Mouse (Mus musculus) embryonic facial prominence, embryonic 15.5 days (tissue): ENCODE measurements around the gene Gpbar1. TPM values are rescaled to one million over a fixed set of nuclear protein-coding genes. Genes with fewer than 3 reads are reported as not detected.

Experiments used
- ATAC-seq: fragments of 200-750 bp; cut with Nextera tagmentation; 2 replicates; pipeline ENCODE4 v1.8.0; 2017; ENCODE audit warnings: low read depth, moderate TSS enrichment; ENCODE audit not compliant: insufficient number of reproducible peaks, low FRiP score, low TSS enrichment
- H3K27ac ChIP-seq: fragments of 300-500 bp; sonication (generic); replicated peaks from 2 replicates; pipeline ENCODE4 v1.5.1; 2015; ENCODE audit warnings: mild to moderate bottlenecking, inconsistent platforms
- H3K27me3 ChIP-seq: fragments of 300-500 bp; sonication (generic); 2 replicates; pipeline ENCODE4 v1.6.1; 2015; ENCODE audit warnings: inconsistent platforms
- H3K36me3 ChIP-seq: fragments of 300-500 bp; sonication (generic); 2 replicates; pipeline ENCODE4 v1.6.1; 2015; ENCODE audit warnings: mild to moderate bottlenecking, inconsistent platforms
- H3K4me1 ChIP-seq: fragments of 300-500 bp; sonication (generic); 2 replicates; pipeline ENCODE4 v1.6.1; 2015; ENCODE audit warnings: inconsistent platforms
- H3K4me2 ChIP-seq: fragments of 300-500 bp; sonication (generic); replicated peaks from 2 replicates; pipeline ENCODE4 v1.6.1; 2015; ENCODE audit warnings: mild to moderate bottlenecking, inconsistent platforms
- H3K4me3 ChIP-seq: fragments of 300-500 bp; sonication (generic); replicated peaks from 2 replicates; pipeline ENCODE4 v1.5.1; 2015; ENCODE audit warnings: mild to moderate bottlenecking, inconsistent platforms
- H3K9ac ChIP-seq: fragments of 300-500 bp; sonication (generic); 2 replicates; pipeline ENCODE4 v1.6.1; 2015; ENCODE audit warnings: inconsistent platforms
- H3K9me3 ChIP-seq: fragments of 300-500 bp; sonication (generic); replicated peaks from 2 replicates; pipeline ENCODE4 v1.6.1; 2016; ENCODE audit warnings: inconsistent platforms
- WGBS: fragments of 180-500 bp; shearing (Covaris S2); methylation state at CpG from one replicate; pipeline ENCODE4 v1.1.7; 2015; 5-methylcytosine and 5-hydroxymethylcytosine counted together
- polyA plus RNA-seq: library from polyadenylated mRNA; unstranded; fragments of >200 nt; fragmentation: Nextera tagmentation; extraction: Ambion mirVana; gene quantifications from 2 replicates; pipeline ENCODE4 v1.2.1, GENCODE M21; 2015

Gpbar1 gene
- polyA plus RNA-seq, 1 experiment from 2014 or later, result not detected

DNA sequence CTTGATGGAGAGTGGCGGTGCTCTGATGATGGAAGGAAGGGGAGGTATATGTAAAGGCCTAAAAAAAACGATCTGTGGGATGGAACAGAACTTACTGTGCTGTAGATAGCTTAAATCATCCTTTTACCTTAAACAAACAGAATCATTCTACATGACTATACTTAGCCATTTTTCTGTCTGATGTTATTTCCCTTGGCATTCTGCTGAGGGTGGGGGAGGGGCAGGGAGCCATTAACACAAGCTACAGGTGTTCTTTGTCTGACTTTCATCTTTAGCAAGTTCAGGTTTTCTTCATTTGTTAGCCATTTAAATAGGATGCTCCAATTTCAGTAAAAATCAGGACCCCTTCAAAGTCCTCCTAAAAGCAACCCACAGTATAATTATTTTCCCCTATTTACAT is 32.8 kb upstream of the Gpbar1 start:
- Histone ChIP-seq H3K4me1 (peaks cover 17% of the 10 kb centered on the region; the same call in 1 of the 2 replicates), H3K9ac (no peak overlapping the region), H3K36me3 (peaks cover 19% of the 10 kb centered on the region), H3K4me3 (no peak overlapping the region), H3K4me2 (no peak overlapping the region), H3K9me3 (no peaks in the 10 kb centered on the region), H3K27ac (no peak overlapping the region), H3K27me3 (no peaks in the 10 kb centered on the region)
- ATAC-seq, result no peak
- 93% methylated on average over 2 of the region's 2 CpGs for WGBS

GRCm38 (mm10) chr1:74248799-74249198 is 29.6 kb upstream of the Gpbar1 start:
- Histone ChIP-seq H3K27me3 (no peaks in the 10 kb centered on the region), H3K27ac (peak overlapping the region; percentile 68), H3K4me3 (no peak overlapping the region), H3K4me1 (0 out of 2 replicates have a peak, but pooled peaks cover 11% of the 10 kb centered on the region), H3K9me3 (no peaks in the 10 kb centered on the region), H3K9ac (no peak overlapping the region), H3K36me3 (peaks cover 40% of the 10 kb centered on the region), H3K4me2 (no peak overlapping the region)
- WGBS, result 35% methylated on average over 1 of the region's 1 CpGs
- no peak for ATAC-seq

- 64% methylated on average over 5 of the region's 5 CpGs for WGBS
- H3K36me3 ChIP-seq, result peaks cover 46% of the 10 kb centered on the region
- peak overlapping the region; percentile 68 for H3K27ac ChIP-seq
Observed at GRCm38 (mm10) chr1:74249331-74249980, 28.9 kb upstream of the Gpbar1 start.

DNA sequence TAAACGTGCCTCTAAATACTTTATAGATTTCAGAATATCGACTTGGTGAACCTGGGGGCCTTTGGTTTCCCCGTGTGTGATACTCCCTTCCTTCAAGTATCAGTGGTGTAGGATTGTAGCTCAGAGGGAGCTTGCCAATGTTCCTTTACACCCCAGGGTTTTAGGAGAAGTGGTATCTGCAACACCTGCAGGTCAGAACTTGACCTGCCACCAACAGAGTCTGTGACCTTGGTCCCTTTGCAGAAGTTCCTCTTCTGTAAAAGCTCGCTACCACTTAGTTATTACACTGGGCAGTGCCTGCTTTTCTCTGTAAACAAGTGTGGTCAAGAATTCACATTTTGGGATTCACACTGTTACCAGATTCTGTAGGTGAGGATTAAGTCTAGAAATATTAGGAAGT is 28.3 kb upstream of the Gpbar1 start:
- Histone ChIP-seq H3K27ac (no peak overlapping the region), H3K27me3 (no peaks in the 10 kb centered on the region), H3K4me3 (no peak overlapping the region), H3K36me3 (peaks cover 51% of the 10 kb centered on the region), H3K9me3 (no peaks in the 10 kb centered on the region), H3K4me2 (no peak overlapping the region), H3K4me1 (0 out of 2 replicates have a peak, but pooled peaks cover 11% of the 10 kb centered on the region), H3K9ac (no peak overlapping the region)
- no peak for ATAC-seq
- 87% methylated on average over 4 of the region's 4 CpGs for WGBS

More at GRCm38 (mm10) chr1:74249331-74249980, 28.9 kb upstream of the Gpbar1 start:
- no peak for ATAC-seq
- Histone ChIP-seq H3K27me3 (no peaks in the 10 kb centered on the region), H3K4me2 (no peak overlapping the region), H3K4me1 (0 out of 2 replicates have a peak, but pooled peaks cover 11% of the 10 kb centered on the region), H3K9me3 (no peaks in the 10 kb centered on the region), H3K4me3 (no peak overlapping the region), H3K9ac (no peak overlapping the region)

DNA sequence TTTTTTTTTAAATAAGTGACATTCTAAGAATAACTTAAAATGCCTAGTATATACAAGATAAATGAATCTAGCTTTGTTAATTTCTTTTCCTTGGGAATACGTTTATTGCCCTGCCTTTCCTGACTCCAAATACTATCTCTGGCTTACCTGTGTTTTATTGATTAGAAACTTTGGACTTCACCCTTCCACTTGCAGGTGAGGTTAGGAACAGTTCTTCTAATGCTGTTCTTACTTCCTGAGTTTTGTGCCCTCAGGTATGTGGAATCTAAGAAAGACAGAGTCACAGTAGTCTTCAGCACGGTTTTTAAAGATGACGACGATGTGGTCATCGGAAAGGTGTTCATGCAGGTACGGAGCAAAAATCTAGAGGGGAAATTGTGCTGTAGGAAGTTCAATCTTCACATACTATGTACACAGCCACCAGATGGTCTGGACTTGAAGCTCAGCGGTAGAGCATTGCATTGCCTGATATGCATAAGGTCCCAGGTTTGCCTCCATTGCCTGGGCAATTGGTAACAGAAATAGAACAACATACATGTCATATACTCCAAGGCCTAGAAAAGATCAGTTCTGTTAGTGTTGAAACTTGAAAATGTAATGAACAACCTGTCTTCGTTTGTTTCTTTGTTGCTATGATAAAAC is 22.5 kb upstream of the Gpbar1 start:
- Histone ChIP-seq H3K27me3 (no peaks in the 10 kb centered on the region), H3K4me1 (no peaks in the 10 kb centered on the region), H3K36me3 (peaks cover 74% of the 10 kb centered on the region), H3K4me2 (no peak overlapping the region), H3K27ac (no peak overlapping the region), H3K9me3 (no peaks in the 10 kb centered on the region), H3K4me3 (no peak overlapping the region), H3K9ac (no peak overlapping the region)
- WGBS, result 94% methylated on average over 8 of the region's 8 CpGs
- no peak for ATAC-seq

- no peaks in the 10 kb centered on the region for H3K4me1 ChIP-seq
- H3K27ac ChIP-seq, result no peak overlapping the region
- no peaks in the 10 kb centered on the region for H3K27me3 ChIP-seq
- WGBS, result 61% methylated on average over 4 of the region's 4 CpGs
- peaks cover 70% of the 10 kb centered on the region for H3K36me3 ChIP-seq
- H3K9me3 ChIP-seq, result no peaks in the 10 kb centered on the region
- no peak overlapping the region for H3K4me2 ChIP-seq
- ATAC-seq, result no peak
- no peak overlapping the region for H3K4me3 ChIP-seq
- H3K9ac ChIP-seq, result no peak overlapping the region
Observed at GRCm38 (mm10) chr1:74256782-74257181, 21.6 kb upstream of the Gpbar1 start.

- H3K9ac ChIP-seq, result no peak overlapping the region
- no peak overlapping the region for H3K4me3 ChIP-seq
- no peaks in the 10 kb centered on the region for H3K4me1 ChIP-seq
- no peaks in the 10 kb centered on the region for H3K27me3 ChIP-seq
- WGBS, result 86% methylated on average over 6 of the region's 6 CpGs
- no peaks in the 10 kb centered on the region for H3K9me3 ChIP-seq
- H3K4me2 ChIP-seq, result no peak overlapping the region
- peaks cover 86% of the 10 kb centered on the region for H3K36me3 ChIP-seq
- H3K27ac ChIP-seq, result no peak overlapping the region
- ATAC-seq, result no peak
Observed at GRCm38 (mm10) chr1:74262510-74262909, 15.8 kb upstream of the Gpbar1 start.

DNA sequence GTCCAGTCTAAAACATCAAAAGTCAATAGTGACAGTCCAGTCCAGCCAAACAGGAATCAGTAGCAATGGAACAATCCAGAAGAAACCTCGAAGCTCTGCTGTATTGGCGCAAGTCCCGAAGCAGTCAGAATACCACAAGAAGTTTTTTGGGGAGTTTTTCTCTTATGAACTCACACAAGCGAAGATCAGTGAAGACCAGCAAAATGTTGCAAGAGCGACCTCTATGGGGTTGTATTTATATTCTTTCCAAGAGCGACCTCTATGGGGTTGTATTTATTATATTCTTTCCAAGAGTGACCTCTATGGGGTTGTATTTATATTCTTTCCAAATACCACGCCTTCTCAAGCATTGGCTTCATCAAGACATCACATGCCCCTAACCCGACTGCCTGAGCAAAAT is 9.6 kb upstream of the Gpbar1 start:
- H3K36me3 ChIP-seq, result peaks cover 53% of the 10 kb centered on the region
- WGBS, result 87% methylated on average over 8 of the region's 8 CpGs
- H3K4me1 ChIP-seq, result no peaks in the 10 kb centered on the region
- no peak for ATAC-seq
- no peak overlapping the region for H3K27ac ChIP-seq
- no peak overlapping the region for H3K9ac ChIP-seq
- no peaks in the 10 kb centered on the region for H3K9me3 ChIP-seq
- H3K4me2 ChIP-seq, result no peak overlapping the region
- no peaks in the 10 kb centered on the region for H3K27me3 ChIP-seq
- H3K4me3 ChIP-seq, result no peak overlapping the region

GRCm38 (mm10) chr1:74271659-74272058 is 6.7 kb upstream of the Gpbar1 start:
- Histone ChIP-seq H3K4me2 (no peak overlapping the region), H3K4me1 (peaks cover 11% of the 10 kb centered on the region; the same call in 1 of the 2 replicates), H3K27ac (no peak overlapping the region), H3K9me3 (no peaks in the 10 kb centered on the region), H3K4me3 (no peak overlapping the region), H3K27me3 (no peaks in the 10 kb centered on the region), H3K9ac (no peak overlapping the region), H3K36me3 (peaks cover 25% of the 10 kb centered on the region)
- no peak for ATAC-seq
- 70% methylated on average over 4 of the region's 4 CpGs for WGBS

GRCm38 (mm10) chr1:74275015-74275414 is 3.3 kb upstream of the Gpbar1 start:
- H3K4me2 ChIP-seq, result no peak overlapping the region
- H3K9ac ChIP-seq, result no peak overlapping the region
- no peak overlapping the region for H3K4me3 ChIP-seq
- H3K27me3 ChIP-seq, result no peaks in the 10 kb centered on the region
- peaks cover 11% of the 10 kb centered on the region; the same call in 1 of the 2 replicates for H3K4me1 ChIP-seq
- 14% methylated on average over 9 of the region's 9 CpGs for WGBS
- no peaks in the 10 kb centered on the region for H3K9me3 ChIP-seq
- peak; percentile 13; the same call in 1 of the 2 replicates for ATAC-seq
- H3K27ac ChIP-seq, result 0 out of 2 replicates have a peak overlapping the region, but pooled peaks have one; percentile 9
- H3K36me3 ChIP-seq, result peaks cover 12% of the 10 kb centered on the region

- Histone ChIP-seq H3K27me3 (no peaks in the 10 kb centered on the region), H3K36me3 (peaks cover 32% of the 10 kb centered on the region), H3K4me2 (no peak overlapping the region), H3K27ac (no peak overlapping the region), H3K9ac (no peak overlapping the region), H3K4me3 (no peak overlapping the region), H3K9me3 (no peaks in the 10 kb centered on the region), H3K4me1 (peaks cover 11% of the 10 kb centered on the region; the same call in 1 of the 2 replicates)
- 62% methylated on average over 6 of the region's 6 CpGs for WGBS
- ATAC-seq, result no peak
Observed at GRCm38 (mm10) chr1:74277041-74277440, 1.3 kb upstream of the Gpbar1 start.
